Mouse (Mus musculus): ENCODE results near the gene Fanca.
"Not testable (repeated sequence)": the region's sequence is repeated elsewhere in the genome, so short reads cannot be mapped to it uniquely, and the experiment has no call there.

The Fanca gene

GRCm38 (mm10) chr8:123267926-123268656 lies 50.3 kb downstream of the Fanca start:
- Histone ChIP-seq H3K27me3 (ENCODE audit: control insufficient read depth, insufficient read depth, low read length, poor library complexity, severe bottlenecking) (no peaks in the 10 kb centered on the region), H3K36me3 (ENCODE audit: control insufficient read depth, insufficient read depth, low read length, poor library complexity, severe bottlenecking) (peaks cover 11% of the 10 kb centered on the region)
- no peak for DNase-seq (ENCODE audit: low read depth, low spot score)

GRCm38 (mm10) chr8:123257593-123257992 lies 60.8 kb downstream of the Fanca start:
- DNase-seq (ENCODE audit: low read depth, low spot score), result not testable (repeated sequence)

GRCm38 (mm10) chr8:123257114-123257513 lies 61.3 kb downstream of the Fanca start:
- peaks cover 3% of the 10 kb centered on the region; the same call in 1 of the 2 replicates for H3K36me3 ChIP-seq (ENCODE audit: control insufficient read depth, insufficient read depth, low read length, poor library complexity, severe bottlenecking)
- no peaks in the 10 kb centered on the region for H3K27me3 ChIP-seq (ENCODE audit: control insufficient read depth, insufficient read depth, low read length, poor library complexity, severe bottlenecking)
- no peak for DNase-seq (ENCODE audit: low read depth, low spot score)

More at GRCm38 (mm10) chr8:123257593-123257992, 60.8 kb downstream of the Fanca start:
- not testable (repeated sequence) for H3K27me3 ChIP-seq (ENCODE audit: control insufficient read depth, insufficient read depth, low read length, poor library complexity, severe bottlenecking); H3K36me3 ChIP-seq (ENCODE audit: control insufficient read depth, insufficient read depth, low read length, poor library complexity, severe bottlenecking)

GRCm38 (mm10) chr8:123255170-123255569 lies 63.2 kb downstream of the Fanca start:
- peak; percentile 27 for DNase-seq (ENCODE audit: low read depth, low spot score)
- peaks cover 3% of the 10 kb centered on the region; the same call in 1 of the 2 replicates for H3K36me3 ChIP-seq (ENCODE audit: control insufficient read depth, insufficient read depth, low read length, poor library complexity, severe bottlenecking)
- no peaks in the 10 kb centered on the region for H3K27me3 ChIP-seq (ENCODE audit: control insufficient read depth, insufficient read depth, low read length, poor library complexity, severe bottlenecking)

- peak; percentile 84 for DNase-seq (ENCODE audit: low read depth, low spot score)
- H3K27me3 ChIP-seq (ENCODE audit: control insufficient read depth, insufficient read depth, low read length, poor library complexity, severe bottlenecking), result no peaks in the 10 kb centered on the region
- peaks cover 5% of the 10 kb centered on the region for H3K36me3 ChIP-seq (ENCODE audit: control insufficient read depth, insufficient read depth, low read length, poor library complexity, severe bottlenecking)
Measured at GRCm38 (mm10) chr8:123254099-123254885, 64.1 kb downstream of the Fanca start, which contains the start of the genes Zfp276 and Vps9d1. Gene Zfp276 (plus strand): TSS chr8:123254195. Gene Vps9d1 (minus strand): TSS chr8:123254348.

- DNase-seq (ENCODE audit: low read depth, low spot score), result no peak
- H3K36me3 ChIP-seq (ENCODE audit: control insufficient read depth, insufficient read depth, low read length, poor library complexity, severe bottlenecking), result peaks cover 9% of the 10 kb centered on the region
Measured at GRCm38 (mm10) chr8:123253451-123254098, 64.8 kb downstream of the Fanca start.

GRCm38 (mm10) chr8:123252925-123253324 lies 65.5 kb downstream of the Fanca start:
- no peak for DNase-seq (ENCODE audit: low read depth, low spot score)
- H3K36me3 ChIP-seq (ENCODE audit: control insufficient read depth, insufficient read depth, low read length, poor library complexity, severe bottlenecking), result peaks cover 8% of the 10 kb centered on the region
- no peaks in the 10 kb centered on the region for H3K27me3 ChIP-seq (ENCODE audit: control insufficient read depth, insufficient read depth, low read length, poor library complexity, severe bottlenecking)

More at GRCm38 (mm10) chr8:123253451-123254098, 64.8 kb downstream of the Fanca start:
- H3K27me3 ChIP-seq (ENCODE audit: control insufficient read depth, insufficient read depth, low read length, poor library complexity, severe bottlenecking), result no peaks in the 10 kb centered on the region

- Histone ChIP-seq H3K27me3 (ENCODE audit: control insufficient read depth, insufficient read depth, low read length, poor library complexity, severe bottlenecking) (no peaks in the 10 kb centered on the region), H3K36me3 (ENCODE audit: control insufficient read depth, insufficient read depth, low read length, poor library complexity, severe bottlenecking) (peaks cover 14% of the 10 kb centered on the region)
- no peak for DNase-seq (ENCODE audit: low read depth, low spot score)
Measured at GRCm38 (mm10) chr8:123250940-123251339, 67.4 kb downstream of the Fanca start.

GRCm38 (mm10) chr8:123248596-123248995 lies 69.8 kb downstream of the Fanca start:
- H3K27me3 ChIP-seq (ENCODE audit: control insufficient read depth, insufficient read depth, low read length, poor library complexity, severe bottlenecking), result no peaks in the 10 kb centered on the region
- DNase-seq (ENCODE audit: low read depth, low spot score), result no peak
- peaks cover 17% of the 10 kb centered on the region for H3K36me3 ChIP-seq (ENCODE audit: control insufficient read depth, insufficient read depth, low read length, poor library complexity, severe bottlenecking)

- no peak for DNase-seq (ENCODE audit: low read depth, low spot score)
- Histone ChIP-seq H3K36me3 (ENCODE audit: control insufficient read depth, insufficient read depth, low read length, poor library complexity, severe bottlenecking) (peaks cover 17% of the 10 kb centered on the region), H3K27me3 (ENCODE audit: control insufficient read depth, insufficient read depth, low read length, poor library complexity, severe bottlenecking) (no peaks in the 10 kb centered on the region)
Measured at GRCm38 (mm10) chr8:123247748-123248147, 70.6 kb downstream of the Fanca start.

- no peaks in the 10 kb centered on the region for H3K27me3 ChIP-seq (ENCODE audit: control insufficient read depth, insufficient read depth, low read length, poor library complexity, severe bottlenecking)
- peaks cover 17% of the 10 kb centered on the region for H3K36me3 ChIP-seq (ENCODE audit: control insufficient read depth, insufficient read depth, low read length, poor library complexity, severe bottlenecking)
- DNase-seq (ENCODE audit: low read depth, low spot score), result no peak
Measured at GRCm38 (mm10) chr8:123245543-123245942, 72.8 kb downstream of the Fanca start.

- H3K27me3 ChIP-seq (ENCODE audit: control insufficient read depth, insufficient read depth, low read length, poor library complexity, severe bottlenecking), result no peaks in the 10 kb centered on the region
- H3K36me3 ChIP-seq (ENCODE audit: control insufficient read depth, insufficient read depth, low read length, poor library complexity, severe bottlenecking), result peaks cover 13% of the 10 kb centered on the region
- no peak for DNase-seq (ENCODE audit: low read depth, low spot score)
Measured at GRCm38 (mm10) chr8:123244382-123244781, 74.0 kb downstream of the Fanca start.

GRCm38 (mm10) chr8:123243053-123243452 lies 75.3 kb downstream of the Fanca start:
- DNase-seq (ENCODE audit: low read depth, low spot score), result no peak
- Histone ChIP-seq H3K36me3 (ENCODE audit: control insufficient read depth, insufficient read depth, low read length, poor library complexity, severe bottlenecking) (peaks cover 9% of the 10 kb centered on the region), H3K27me3 (ENCODE audit: control insufficient read depth, insufficient read depth, low read length, poor library complexity, severe bottlenecking) (no peaks in the 10 kb centered on the region)

GRCm38 (mm10) chr8:123242107-123242923 lies 76.1 kb downstream of the Fanca start:
- H3K27me3 ChIP-seq (ENCODE audit: control insufficient read depth, insufficient read depth, low read length, poor library complexity, severe bottlenecking), result no peaks in the 10 kb centered on the region
- peaks cover 5% of the 10 kb centered on the region for H3K36me3 ChIP-seq (ENCODE audit: control insufficient read depth, insufficient read depth, low read length, poor library complexity, severe bottlenecking)
- DNase-seq (ENCODE audit: low read depth, low spot score), result no peak
